Mouse (Mus musculus) mouse trophoblast stem cell (cell line): ENCODE data around the gene Tgfbi.

ENCODE experiments used
- in situ Hi-C, 2 experiments: fragments of 300-500 bp; cut with MseI, MboI; formaldehyde crosslinking; loops; 2 replicates in 1 of 2; 3 replicates in 1 of 2; pipeline ENCODE4 v1.15.1; 2025

Tgfbi gene

GRCm38 (mm10) chr13:56634139-56634615 lies 24.9 kb downstream of the Tgfbi start:
- in situ Hi-C loops: no loop called here

GRCm38 (mm10) chr13:56634920-56635319 lies 25.6 kb downstream of the Tgfbi start:
- in situ Hi-C loops: no loop called here

GRCm38 (mm10) chr13:56637027-56637426 lies 27.7 kb downstream of the Tgfbi start:
- in situ Hi-C loops: no loop called here

- in situ Hi-C loops: no loop called here
These were observed 32.4 kb downstream of the Tgfbi start for GRCm38 (mm10) chr13:56641746-56642145.

- in situ Hi-C loops: no loop called here
These were observed 34.7 kb downstream of the Tgfbi start for GRCm38 (mm10) chr13:56644031-56644430.

GRCm38 (mm10) chr13:56645744-56646143 lies 36.4 kb downstream of the Tgfbi start:
- in situ Hi-C loops: no loop called here

- in situ Hi-C loops: no loop called here
These were observed 38.5 kb downstream of the Tgfbi start for GRCm38 (mm10) chr13:56647597-56648405.

- in situ Hi-C loops: loop anchor here (5.0 to 10.0 kb wide), 2 partner anchors 75 to 78 kb away; no protein-coding TSS in a partner anchor
These were observed 40.7 kb downstream of the Tgfbi start for GRCm38 (mm10) chr13:56650020-56650419.

GRCm38 (mm10) chr13:56652381-56652780 lies 43.1 kb downstream of the Tgfbi start:
- in situ Hi-C loops: loop anchor here (5.0 to 10.0 kb wide), 2 partner anchors 78 to 80 kb away; no protein-coding TSS in a partner anchor

GRCm38 (mm10) chr13:56654176-56654575 lies 44.9 kb downstream of the Tgfbi start:
- in situ Hi-C loops: loop anchor here (5.0 to 10.0 kb wide), 2 partner anchors 79 to 82 kb away; no protein-coding TSS in a partner anchor

GRCm38 (mm10) chr13:56657946-56658512 lies 48.7 kb downstream of the Tgfbi start:
- in situ Hi-C loops: loop anchor here in 1 of 2 experiments (10.0 kb wide), 1 partner anchor 83 kb away; no protein-coding TSS in a partner anchor

GRCm38 (mm10) chr13:56658931-56659330 lies 49.6 kb downstream of the Tgfbi start:
- in situ Hi-C loops: loop anchor here in 1 of 2 experiments (10.0 kb wide), 1 partner anchor 84 kb away; no protein-coding TSS in a partner anchor

GRCm38 (mm10) chr13:56661914-56662621 lies 52.7 kb downstream of the Tgfbi start:
- in situ Hi-C loops: no loop called here

GRCm38 (mm10) chr13:56664256-56665170 lies 55.2 kb downstream of the Tgfbi start:
- in situ Hi-C loops: no loop called here

- in situ Hi-C loops: no loop called here
These were observed 61.9 kb downstream of the Tgfbi start for GRCm38 (mm10) chr13:56671206-56671605.

- in situ Hi-C loops: no loop called here
These were observed 68.4 kb downstream of the Tgfbi start for GRCm38 (mm10) chr13:56677731-56678130.

- in situ Hi-C loops: no loop called here
These were observed 69.0 kb downstream of the Tgfbi start for GRCm38 (mm10) chr13:56678188-56678787.

- in situ Hi-C loops: no loop called here
These were observed 69.6 kb downstream of the Tgfbi start for GRCm38 (mm10) chr13:56678826-56679504.

GRCm38 (mm10) chr13:56681924-56682323 lies 72.6 kb downstream of the Tgfbi start:
- in situ Hi-C loops: no loop called here

- in situ Hi-C loops: no loop called here
These were observed 73.0 kb downstream of the Tgfbi start for GRCm38 (mm10) chr13:56682326-56682725.
